Mouse (Mus musculus) thymus, postnatal 25 days (tissue): ENCODE measurements around the gene Cinp.

Experiments used
- DNase-seq: peaks from one replicate; pipeline ENCODE4 v3.0.0; 2022

Cinp gene

DNA sequence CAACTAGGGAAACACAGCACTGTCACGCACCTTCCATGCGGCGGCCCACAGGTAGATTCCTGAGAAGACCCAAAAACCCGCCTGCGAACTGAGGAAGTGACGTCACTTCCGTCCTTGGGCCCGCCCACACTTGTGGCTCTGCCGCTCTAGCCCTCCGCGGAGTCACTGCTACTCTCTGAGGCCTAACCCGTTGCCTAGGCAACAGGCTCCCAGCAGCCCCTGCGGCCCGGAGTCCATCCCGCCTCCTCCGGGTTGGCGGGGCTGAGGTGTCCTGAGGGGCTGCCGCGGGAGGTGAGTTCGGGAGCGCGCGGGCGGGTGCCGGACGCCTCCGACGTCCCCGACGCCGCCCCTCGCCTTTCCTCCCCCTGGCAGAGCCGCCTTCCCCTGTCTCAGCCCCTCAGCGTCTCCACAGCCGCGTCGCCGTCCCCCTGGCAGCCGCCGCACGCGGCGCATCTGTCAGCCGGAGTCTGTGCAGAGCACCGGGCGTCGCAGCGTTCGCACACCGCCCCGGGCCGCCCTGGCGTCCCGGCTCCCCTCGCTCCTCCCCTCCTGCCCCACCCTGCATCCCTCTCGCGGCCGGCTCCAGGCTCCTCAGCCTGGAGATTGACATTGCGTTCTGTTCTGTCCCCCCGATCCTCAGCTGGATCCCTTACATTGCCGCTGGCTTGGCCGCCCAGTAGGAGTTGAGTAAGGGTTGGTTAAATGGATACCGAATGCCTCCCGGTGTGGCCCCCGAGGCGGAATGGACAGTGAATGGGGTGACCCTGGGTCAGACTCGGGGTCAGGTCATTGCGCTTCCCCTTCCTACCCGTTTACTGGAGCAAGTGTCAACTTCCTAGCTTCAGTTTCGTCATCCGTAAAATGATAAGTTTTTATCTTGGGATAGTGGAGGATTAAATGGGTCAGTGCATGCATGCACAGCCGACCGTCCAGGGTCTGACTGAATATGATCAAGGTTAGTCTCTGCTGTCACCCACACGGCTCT lies at the start of gene Cinp, which contains the start of gene Tecpr2:
Cinp (minus strand) TSS at position 110 of the 985 bp plus-strand sequence.
Tecpr2 (plus strand) TSS at position 229 of the 985 bp plus-strand sequence.
- peak; percentile 95 for DNase-seq

DNA sequence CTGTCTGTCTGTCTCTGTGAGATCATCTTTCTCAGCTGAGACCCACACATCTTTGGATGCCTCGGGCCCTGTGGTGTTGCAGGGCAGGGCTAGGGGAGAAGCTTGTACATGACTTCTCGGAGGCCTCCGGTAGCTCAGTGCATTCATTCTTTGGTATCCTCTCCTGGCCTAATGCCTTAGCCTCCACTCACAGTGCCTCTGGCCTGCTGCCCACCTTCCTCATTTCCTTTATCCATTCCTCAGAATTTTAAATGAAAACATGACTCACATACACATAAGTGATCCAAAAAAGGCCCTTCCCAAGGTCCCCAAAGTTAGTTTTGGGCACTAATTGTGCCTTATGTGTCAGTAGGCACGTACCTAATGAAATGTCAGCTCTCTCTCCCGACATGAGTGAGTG lies 48.6 kb upstream of the Cinp start:
- DNase-seq, result no peak

DNA sequence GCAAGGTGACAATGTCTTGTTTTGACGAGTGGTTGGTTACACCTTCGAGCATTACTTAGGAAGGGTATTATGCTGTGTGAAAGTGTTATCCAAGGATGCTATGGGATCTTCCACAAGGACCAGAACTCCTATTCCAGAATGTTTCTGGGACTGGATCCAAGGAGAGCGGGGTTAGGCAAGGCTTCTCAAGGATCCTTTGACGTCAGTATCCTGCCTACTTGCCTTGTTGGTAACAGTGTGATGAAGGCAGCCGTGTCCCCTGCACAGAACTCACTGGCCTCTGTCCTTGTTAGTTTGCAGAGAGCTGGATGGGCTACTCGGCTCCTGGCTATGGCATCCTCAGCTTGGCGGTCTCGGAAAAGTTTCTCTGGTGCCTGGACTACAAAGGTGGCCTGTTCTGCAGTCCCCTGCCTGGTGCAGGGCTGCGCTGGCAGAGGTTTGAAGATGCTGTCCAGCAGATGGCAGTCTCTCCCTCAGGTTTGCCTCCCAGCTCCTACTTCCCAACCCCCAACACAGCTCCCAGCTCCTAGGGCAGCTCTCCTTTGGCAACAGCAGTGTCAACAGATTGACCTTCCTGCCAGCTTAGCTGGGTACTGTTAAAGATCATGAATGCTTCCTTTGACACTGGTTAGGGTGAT lies 47.2 kb upstream of the Cinp start:
- peak; percentile 63 for DNase-seq

DNA sequence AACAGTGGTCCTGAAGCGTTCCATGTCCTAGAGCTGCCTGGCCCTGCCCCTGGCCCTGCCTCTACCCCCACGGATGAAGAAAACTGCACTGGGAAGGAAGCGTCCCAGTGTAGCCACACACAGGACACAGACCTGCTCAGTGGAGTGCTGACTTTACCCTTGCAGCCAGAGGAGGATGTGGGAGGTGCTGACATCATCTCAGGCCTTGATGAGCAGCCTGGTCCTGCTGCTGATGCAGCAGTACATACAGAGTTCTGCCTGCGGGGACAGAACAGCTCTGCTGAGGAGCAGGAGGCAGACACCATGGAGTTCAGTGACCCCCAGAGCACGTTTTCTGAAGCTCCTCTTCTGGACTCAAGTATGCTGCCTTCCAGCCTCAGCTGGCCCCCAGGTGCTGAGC lies 43.9 kb upstream of the Cinp start:
- DNase-seq, result no peak

DNA sequence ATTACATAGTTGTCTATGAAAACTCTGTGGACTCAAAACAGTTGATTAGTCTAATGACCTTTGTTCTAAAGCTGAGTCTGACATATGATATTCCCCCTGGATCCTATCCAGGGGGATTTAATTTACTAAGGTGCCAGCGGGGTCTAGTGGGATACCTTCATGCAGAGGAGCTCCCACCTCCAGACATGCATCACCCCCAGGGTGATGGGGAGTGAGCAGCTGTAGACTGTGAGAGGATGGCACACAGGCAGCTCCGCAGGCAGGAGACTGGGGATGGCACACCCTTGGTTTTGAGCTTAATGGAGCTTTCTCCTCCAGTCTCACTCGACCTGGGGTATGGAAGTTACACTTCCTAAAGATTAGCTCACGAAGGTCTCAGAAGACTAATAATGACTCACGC lies 32.6 kb upstream of the Cinp start:
- DNase-seq, result no peak

DNA sequence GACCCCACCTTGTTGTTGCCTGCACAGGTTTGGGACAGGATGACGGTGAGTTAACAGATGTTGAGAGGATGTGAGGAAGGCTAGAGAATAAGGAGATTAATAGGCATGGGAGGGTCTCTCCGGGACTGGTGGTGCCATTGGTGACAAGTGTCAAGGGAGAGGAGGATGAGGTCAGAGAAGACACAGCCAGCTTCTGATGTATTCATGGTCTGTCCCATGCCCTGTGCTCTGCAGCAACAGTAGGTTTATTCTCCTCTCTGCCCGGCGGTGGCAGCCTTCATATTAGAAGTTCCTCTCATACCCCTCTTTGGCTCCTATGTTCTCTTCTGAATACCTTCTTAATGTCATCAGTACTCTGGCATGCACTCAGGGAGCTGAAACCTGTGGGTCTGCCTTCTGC lies 31.3 kb upstream of the Cinp start:
- no peak for DNase-seq

DNA sequence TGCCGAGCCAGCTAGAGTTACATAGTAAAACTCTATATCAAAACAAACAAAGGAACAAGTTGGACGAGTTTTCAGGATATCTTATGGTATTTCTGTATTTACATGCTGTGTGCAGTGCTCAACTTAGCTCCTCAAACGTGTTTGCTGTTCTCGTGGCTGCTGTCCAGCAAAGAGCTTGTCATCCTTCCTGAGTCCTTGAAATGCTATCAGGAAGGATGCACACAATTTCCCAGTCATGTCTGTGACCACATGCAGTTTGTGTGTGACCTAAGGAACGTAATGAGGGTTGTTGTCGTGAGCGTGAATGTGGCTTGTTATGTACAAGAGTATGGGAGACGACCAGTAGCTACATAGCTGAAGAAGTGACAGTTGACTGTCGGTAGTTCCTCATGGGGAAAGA lies 26.8 kb upstream of the Cinp start:
- DNase-seq, result no peak

DNA sequence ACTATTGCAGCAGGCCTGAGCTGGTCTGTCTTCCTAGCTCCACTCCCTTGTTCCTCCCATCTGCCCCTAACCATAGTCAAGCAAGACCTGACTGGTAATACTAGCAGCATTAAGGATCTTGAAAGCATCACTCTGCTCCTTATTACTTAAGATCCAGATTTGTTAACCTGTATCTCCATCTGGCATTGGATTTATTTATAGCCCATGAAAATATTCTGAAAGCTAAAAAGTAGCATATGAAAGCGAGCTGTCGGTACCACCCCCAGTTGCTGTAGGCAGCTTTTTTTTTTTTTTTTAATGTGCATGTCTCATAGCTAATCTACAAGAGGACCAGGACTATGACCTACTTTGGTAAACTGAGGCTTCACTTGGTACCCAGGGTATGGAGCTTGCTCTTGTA lies 21.0 kb upstream of the Cinp start:
- DNase-seq, result no peak

DNA sequence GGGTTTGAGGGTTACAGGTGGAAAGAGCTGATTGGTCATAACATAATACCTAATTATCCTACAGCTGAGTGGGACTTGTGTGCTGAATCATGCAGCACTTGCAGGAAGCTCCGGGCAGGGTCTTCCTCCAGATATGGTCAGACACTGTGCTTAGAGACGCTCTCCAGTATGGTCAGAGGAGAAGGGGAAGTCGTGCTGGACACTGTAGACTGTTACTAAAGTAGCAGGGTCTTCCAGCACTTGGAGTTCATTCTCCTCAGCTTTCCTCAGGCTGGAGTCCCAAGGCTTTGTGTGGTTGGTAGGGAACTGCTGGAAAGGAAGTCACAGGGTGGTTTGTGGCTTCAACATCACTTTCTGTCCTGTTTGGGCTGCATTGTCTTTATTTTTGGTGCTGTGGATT lies 18.9 kb upstream of the Cinp start:
- DNase-seq, result no peak

DNA sequence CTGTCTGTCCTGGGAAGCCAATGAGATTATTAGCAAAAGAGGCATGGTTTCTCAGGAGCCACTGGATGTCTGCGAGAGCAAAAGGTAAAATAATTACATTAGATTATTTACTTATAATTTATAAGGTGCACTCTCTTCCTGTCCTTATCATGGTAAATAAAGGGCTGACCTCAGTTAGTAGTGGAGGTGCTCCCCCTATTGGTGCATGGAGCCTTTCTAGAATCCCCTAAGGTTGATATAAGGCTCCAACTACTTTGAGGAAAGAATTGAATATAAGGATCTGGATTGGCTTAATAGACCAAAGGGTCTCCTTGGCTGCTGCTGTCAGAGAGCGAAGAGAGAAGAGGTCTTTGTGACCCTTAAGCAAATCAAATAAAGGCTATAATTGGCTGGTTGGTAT lies 14.6 kb upstream of the Cinp start:
- peak; percentile 27 for DNase-seq

DNA sequence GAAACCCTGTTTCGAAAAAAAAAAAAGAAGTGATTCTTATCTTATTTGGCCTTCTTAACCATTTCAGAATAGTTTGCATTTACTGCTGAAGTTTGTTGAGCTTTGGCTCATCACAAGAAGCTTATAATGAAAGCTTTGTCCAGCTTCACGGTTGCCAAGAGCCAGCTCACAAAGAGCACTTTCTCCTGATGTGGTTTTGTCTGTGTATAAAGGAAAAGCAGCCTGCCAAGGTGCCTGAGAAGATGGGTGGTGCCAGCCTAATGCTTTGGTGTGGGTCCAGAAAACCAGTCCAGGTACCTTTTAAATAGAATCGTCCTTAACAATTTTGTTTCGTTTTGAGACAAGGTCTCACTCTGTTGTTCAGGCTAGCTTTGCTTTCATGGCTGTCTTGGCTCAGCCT lies 13.2 kb upstream of the Cinp start:
- no peak for DNase-seq

DNA sequence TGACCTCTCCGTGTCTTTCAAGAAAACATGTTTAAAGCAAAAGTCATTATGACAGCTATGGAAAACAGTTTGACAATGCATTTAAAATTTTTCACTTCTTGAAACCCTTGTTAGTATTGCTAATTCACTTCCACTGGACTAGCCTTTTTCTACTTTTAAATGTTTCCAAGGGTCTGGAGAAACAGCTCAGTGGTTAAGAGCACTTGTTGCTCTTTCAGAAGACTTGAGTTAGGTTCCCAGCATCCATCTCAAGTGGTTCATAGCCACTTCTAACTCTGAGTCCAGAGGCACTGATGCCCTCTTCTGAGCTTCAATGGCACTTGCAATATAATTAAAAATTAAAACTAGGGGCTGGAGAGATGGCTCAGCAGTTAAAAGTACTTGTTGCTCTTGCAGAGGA lies 2.9 kb upstream of the Cinp start:
- no peak for DNase-seq

DNA sequence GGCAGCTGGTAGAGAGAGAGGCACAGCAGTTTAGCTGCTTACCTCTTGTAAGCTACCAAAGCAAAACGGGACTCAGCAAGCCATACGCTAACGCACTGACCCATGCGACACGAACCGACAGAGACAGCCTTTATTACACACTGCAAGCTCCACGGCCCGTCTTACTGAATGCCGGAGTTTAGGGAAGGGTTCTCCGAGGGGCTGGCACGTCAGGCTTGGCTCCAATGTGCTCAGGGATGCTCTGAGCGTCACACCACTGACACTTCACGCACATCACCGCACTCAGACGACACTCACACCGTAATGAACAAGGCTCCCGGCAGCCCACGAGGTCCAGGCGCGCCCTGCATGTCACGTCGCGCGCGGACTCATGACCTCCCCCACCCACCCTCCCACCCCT lies 339 bp downstream of the Cinp start:
- DNase-seq, result peak; percentile 6

DNA sequence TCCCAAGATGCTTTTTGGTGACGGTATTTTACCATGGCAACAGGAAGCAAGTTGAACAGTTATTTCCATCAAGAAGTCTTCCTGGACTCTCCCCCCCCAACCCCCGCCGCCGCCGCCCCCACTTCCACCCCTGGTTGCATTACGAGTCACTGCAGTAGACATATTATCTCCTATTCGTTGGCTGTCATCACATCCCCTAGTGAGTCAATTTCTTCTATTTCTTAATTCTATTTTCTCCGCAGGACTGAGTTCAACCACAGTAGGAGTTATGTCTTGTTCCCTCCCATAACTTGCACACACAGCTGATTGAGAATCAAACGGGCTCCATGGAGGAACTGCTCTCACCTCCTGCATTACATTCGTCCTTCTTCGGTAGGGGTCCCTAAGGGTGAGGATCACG lies 839 bp downstream of the Cinp start:
- DNase-seq, result no peak

DNA sequence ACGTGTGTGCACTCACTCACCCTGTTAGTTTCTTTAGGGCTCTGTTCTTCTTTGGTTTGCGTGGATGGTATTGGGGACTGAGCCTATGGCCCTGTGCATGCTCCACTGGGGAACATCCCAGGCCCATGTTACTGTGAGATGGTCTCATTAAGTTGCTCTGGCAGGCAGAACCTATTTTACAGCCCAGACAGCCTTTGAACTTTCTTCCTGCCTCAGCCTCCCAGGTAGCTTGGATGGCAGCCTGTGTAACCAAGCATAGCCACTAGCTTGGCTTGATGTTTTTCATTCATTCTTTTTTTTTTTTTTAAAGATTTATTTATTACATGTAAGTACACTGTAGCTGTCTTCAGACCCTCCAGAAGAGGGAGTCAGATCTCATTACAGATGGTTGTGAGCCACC lies 3.7 kb downstream of the Cinp start:
- no peak for DNase-seq

DNA sequence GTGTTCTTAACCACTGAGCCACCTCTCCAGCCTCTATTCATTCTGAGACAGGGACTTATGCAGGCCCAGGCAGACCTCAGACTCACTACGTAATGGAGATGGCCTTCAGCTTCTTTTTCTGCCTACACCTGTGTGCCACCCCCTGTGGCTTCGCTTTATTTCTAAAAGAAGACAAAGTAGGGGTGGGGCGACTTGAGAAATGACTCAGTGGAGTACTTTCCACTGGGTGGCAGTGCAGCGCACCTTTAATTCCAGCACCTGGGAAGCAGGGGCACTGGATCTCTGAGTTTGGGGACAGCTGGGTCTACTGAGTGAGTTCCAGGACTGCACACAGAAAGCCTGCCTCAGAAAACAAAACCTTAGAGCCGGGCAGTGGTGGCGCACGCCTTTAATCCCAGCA lies 6.7 kb downstream of the Cinp start:
- DNase-seq, result no peak

DNA sequence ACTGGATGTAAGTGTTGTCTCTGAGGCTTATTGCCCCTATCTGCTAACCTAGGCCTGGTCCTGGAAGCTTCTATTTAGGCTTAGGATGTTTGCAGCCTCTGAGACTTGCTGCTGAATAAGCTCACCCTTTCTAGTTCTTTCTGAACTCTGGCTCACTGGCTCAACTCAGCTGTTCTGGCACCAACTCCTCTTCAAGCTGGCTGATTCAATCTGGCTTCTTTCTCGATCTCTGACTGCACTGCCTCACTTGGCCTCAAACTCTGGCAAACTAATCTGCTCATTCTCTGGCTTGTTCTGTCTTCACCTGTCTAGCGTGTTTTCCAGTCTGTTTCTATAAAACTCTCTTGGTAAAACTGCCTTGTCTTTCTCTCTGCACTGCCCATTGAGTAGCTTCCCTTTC lies 13.6 kb downstream of the Cinp start:
- no peak for DNase-seq

DNA sequence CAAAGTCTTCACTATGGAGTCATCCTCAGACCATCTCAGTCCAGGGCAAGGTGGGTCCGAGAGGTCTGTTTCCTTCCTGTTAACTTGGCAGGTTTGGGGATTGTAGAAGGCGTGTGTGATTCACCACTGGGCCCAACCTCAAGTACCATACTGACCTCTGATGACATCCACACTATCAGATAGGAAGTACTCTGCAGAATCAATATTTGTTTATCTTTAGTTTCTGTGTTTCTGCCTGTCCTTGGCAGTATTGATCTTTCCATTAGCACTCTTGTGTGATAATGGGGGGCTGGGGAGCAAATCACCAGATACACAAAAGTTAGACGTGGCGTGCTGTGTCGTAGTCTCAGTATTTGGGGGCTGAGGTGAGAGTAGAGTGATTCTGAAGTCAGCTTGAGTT lies 17.7 kb downstream of the Cinp start:
- no peak for DNase-seq

DNA sequence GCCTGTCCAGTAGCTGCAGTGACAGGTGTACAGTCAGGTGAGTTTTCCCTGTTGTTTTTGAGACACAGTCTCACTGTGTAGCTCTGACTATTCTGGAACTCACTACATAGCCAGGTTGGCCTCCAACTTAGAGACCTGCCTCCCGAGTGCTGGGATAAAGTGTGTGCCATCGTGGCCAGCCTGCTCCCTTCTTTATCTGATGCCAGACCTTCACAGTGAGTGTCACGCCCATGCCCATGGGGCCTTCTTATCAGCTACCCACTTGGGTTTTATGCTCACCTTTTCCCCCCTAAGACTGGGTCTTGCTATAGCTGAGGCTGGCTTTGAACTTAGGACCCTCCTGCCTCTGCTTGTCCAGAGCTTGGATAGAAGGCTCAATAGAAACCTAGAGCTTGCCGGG lies 18.8 kb downstream of the Cinp start:
- no peak for DNase-seq

DNA sequence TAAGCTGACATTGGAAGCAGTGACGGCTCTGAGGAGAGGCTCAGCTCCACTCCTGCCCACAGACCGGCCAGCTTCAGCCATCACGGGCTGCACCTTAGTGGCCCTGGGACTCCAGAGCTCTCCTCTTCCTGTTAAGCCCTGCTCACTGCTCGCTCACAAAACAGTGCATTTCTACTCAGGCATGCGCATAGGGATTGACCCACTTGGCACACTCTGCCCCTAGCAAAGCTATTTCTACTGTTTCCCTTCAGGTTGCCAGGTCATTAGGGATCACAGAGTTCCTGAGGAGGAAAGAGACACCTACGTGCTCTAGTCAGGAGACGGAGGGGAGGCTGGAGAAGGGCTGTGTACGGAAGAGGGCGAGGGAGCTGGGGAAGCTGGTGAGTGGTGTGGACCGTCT lies 23.0 kb downstream of the Cinp start:
- no peak for DNase-seq

DNA sequence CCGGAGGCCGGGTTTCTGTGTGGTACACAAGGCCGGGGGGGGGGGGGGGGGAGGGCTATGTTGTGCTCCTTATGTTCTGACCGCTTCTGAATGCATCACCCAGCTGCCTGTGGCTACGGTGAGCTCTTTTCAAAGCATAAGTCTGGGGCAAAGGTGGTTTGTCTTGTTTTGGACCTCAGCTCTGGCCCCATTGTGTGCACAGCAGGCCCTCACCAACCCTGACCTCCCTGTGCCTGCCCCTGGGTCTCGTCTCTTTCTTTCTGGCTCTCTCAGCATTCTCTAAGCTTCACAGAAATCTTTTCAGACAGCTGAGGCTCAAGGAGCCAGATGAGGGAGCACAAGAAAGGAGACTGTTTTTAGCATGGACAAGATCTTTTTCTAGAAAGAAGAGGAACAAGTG lies 23.4 kb downstream of the Cinp start:
- DNase-seq, result no peak

DNA sequence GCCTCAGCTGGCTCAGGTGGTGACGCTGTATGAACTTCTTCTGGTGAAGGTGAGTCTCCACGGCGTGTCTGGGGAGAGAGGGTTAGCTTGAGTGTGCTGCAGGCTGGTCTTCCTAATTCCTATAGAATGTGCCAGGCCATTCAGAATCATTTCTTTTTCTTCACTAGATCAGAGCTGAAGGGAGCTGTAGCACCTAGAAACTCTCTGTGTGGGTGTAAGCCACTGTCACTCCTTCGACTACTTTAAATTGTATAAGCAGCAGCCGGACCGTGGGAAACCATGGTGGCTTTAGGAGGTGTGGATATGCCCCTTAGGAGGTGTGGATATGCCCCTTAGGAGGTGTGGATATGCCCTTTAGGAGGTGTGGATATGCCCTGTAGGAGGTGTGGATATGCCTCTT lies 24.9 kb downstream of the Cinp start:
- no peak for DNase-seq

DNA sequence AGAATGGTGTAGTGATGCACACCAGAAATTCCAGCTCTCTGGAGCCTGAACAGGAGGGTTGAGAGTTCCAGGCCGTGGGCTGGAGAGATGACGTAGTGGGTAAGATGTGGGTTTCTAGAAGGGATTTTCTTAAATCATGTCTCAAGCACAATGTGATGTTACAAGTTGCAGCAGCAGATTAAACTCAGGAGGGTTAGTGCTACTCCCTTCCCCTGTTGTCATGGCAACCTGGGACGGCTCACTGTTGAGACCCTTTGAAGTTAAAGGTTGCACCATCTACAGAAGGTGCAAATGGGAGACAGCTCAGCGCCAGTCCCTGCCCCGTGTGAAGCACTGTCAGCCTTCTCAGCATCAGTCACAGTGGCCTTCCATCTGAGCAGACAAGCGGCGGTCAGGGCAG lies 27.7 kb downstream of the Cinp start:
- peak; percentile 50 for DNase-seq

DNA sequence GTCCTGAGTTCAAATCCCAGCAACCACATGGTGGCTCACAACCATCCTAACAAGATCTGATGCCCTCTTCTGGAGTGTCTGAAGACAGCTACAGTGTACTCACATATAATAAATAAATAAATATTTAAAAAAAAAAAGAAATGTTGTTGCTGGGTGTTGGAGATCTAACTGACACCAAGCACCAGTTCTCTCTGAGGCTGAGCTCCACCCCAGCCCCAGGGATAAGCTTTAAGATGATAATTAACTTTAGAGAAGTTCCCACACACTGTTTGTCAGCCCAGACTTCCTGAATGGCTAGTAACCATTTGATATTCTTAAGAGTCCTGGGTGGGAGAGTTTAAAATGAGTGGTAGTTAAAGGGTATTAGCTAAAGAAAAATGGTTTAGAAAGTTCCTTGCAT lies 28.7 kb downstream of the Cinp start:
- DNase-seq, result no peak
